Mouse (Mus musculus) CH12.LX (cell line): ENCODE data around the gene Bmp4.

Experiments
- CHD2 ChIP-seq: IDR thresholded peaks from 2 replicates; pipeline ENCODE4 v1.6.1; 2011; ENCODE audit warnings: low read length, improper control_type of control experiment
- CTCF ChIP-seq, 2 experiments: IDR thresholded peaks in 1 of 2; conservative IDR thresholded peaks in 1 of 2; 2 replicates each; pipeline ENCODE4 v1.5.1; 2011 to 2012; ENCODE audit warnings: low read depth in 2 of 2, low read length in 2 of 2, improper control_type of control experiment in 1 of 2, inconsistent platforms in 1 of 2, mild to moderate bottlenecking in 1 of 2, moderate library complexity in 1 of 2
- ELF1 ChIP-seq: IDR thresholded peaks from 2 replicates; pipeline ENCODE4 v1.6.1; 2014; ENCODE audit warnings: low read depth, mild to moderate bottlenecking, inconsistent platforms, low read length, improper control_type of control experiment
- MAFK ChIP-seq: IDR thresholded peaks from 2 replicates; pipeline ENCODE4 v1.6.1; 2011; ENCODE audit warnings: low read length, improper control_type of control experiment; ENCODE audit not compliant: insufficient replicate concordance
- MAZ ChIP-seq: IDR thresholded peaks from 2 replicates; pipeline ENCODE4 v1.6.1; 2012; ENCODE audit warnings: low read depth, mild to moderate bottlenecking, inconsistent platforms, low read length, improper control_type of control experiment, moderate library complexity
- MXI1 ChIP-seq: IDR thresholded peaks from 2 replicates; pipeline ENCODE4 v1.6.1; 2011; ENCODE audit warnings: mild to moderate bottlenecking, low read depth, low read length, improper control_type of control experiment
- NRF1 ChIP-seq: IDR thresholded peaks from 2 replicates; pipeline ENCODE4 v1.6.1; 2014; ENCODE audit warnings: low read depth, mild to moderate bottlenecking, inconsistent platforms, low read length, improper control_type of control experiment, moderate library complexity
- POLR2A ChIP-seq: IDR thresholded peaks from 2 replicates; pipeline ENCODE4 v1.6.1; 2011; ENCODE audit warnings: low read depth, mild to moderate bottlenecking, improper control_type of control experiment, low read length
- POLR2AphosphoS2 ChIP-seq: IDR thresholded peaks from 2 replicates; pipeline ENCODE4 v1.6.1; 2011; ENCODE audit warnings: low read depth, low read length, improper control_type of control experiment
- SIN3A ChIP-seq: IDR thresholded peaks from 2 replicates; pipeline ENCODE4 v1.6.1; 2012; ENCODE audit warnings: low read length, improper control_type of control experiment, inconsistent platforms
- TCF12 ChIP-seq: IDR thresholded peaks from 2 replicates; pipeline ENCODE4 v1.6.1; 2014; ENCODE audit warnings: low read depth, mild to moderate bottlenecking, inconsistent platforms, low read length, improper control_type of control experiment
- USF1 ChIP-seq: IDR thresholded peaks from 2 replicates; pipeline ENCODE4 v1.6.1; 2014; ENCODE audit warnings: low read depth, mild to moderate bottlenecking, inconsistent platforms, low read length, improper control_type of control experiment
- USF2 ChIP-seq: conservative IDR thresholded peaks from 2 replicates; pipeline ENCODE4 v1.6.1; 2011; ENCODE audit warnings: low read depth, low read length, improper control_type of control experiment
- ZNF384 ChIP-seq: IDR thresholded peaks from 2 replicates; pipeline ENCODE4 v1.6.1; 2012; ENCODE audit warnings: low read depth, low read length, improper control_type of control experiment, inconsistent platforms

DNA sequence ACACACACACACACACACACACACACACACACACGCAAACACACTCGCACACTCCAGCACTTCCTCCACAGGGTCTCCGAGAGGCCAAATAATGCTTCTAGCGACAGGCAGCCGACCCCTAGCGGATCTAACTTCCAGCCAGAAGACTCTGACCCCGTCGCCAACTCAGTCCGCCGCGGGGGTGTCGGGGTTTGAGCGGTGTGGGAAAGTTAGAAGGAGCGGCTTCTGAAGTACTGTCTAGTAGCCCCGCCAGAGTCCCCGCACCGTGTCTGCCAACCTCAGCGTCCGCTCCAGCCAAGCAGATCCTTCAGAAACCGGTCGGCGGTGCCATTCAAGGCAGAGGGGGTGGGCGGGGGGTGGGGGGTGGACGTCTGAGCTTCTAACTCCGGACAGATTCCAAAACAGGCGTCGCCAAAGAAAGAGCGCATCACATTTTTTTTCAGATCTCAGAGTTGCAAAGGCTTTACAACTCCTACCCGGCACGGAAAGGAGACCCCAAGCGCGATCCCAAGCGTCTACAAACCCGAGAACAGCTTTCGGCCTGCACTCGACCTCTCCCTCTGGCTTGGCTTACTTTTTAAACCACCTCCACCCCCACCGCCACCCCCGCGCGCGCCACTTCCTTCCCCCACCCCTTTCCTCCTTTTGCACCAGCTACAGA, 2.5 kb downstream of the Bmp4 start:
- TF ChIP-seq POLR2A, result no peak
- no peak for TF ChIP-seq CTCF (conservative IDR thresholded peaks at IDR 0.05 in 1 of 2, IDR thresholded peaks at IDR 0.05 in 1 of 2; ENCODE audit: low read depth in 2 of 2, low read length in 2 of 2)
- no peak for TF ChIP-seq MXI1
- no peak for TF ChIP-seq MAZ
- no peak for TF ChIP-seq SIN3A
- no peak for TF ChIP-seq ELF1
- no peak for TF ChIP-seq MAFK
- TF ChIP-seq USF1, result no peak
- no peak for TF ChIP-seq TCF12
- TF ChIP-seq POLR2AphosphoS2, result no peak
- no peak for TF ChIP-seq NRF1
- no peak for TF ChIP-seq CHD2
- TF ChIP-seq USF2, result no peak
- no peak for TF ChIP-seq ZNF384
